Mouse (Mus musculus) kidney, adult 18-20 months (tissue): ENCODE results near the gene Morc2a.
"Not testable (repeated sequence)": the region's sequence is repeated elsewhere in the genome, so short reads cannot be mapped to it uniquely, and the experiment has no call there.

Experiments used
- DNase-seq: peaks from one replicate; pipeline ENCODE4 v3.0.0; 2021

Morc2a gene

DNA sequence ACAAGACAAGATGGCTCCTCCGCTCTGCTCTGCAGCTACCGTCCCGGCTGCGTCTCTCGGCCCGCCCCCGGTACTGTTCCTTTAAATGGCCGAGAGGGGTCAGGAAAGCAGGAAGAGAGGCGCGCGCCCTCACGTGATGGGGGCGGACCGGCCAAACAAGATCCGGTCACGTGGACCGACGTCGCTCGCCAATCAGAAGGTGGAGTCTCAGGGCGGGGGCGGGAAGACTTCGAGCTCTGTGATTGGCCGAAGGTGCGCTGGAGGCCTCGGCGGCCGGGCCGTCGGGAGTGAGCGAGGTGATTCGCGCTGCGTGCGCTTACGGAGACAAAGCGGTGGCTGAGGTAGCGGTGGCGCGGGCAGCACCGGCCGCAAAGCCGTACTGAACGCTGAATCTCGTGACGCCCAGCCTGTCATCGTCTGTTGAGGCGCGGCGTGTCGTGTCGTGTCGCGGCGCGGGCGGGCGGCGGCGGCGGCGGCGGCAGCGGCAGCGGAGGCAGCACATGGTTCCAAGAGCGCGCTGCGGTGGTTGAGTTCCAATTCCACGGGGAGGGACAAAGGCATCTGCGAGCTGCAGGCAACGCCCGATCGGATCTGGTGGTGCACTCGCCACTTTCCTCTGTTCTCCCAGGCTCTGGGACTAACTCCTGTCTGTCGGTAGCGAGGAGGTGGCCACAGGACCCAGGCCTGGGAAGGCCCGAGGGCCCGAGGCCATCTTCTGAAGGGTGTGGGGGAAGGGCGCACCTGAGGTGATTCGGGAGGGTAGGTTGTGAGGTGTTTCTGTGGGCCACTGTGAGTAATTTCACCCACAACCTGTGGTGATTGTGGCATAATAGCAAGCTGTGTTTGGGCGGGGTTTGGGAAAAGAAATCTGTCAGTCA lies at the start of gene Morc2a:
Gene Morc2a (plus strand): TSS at position 228 of the 878 bp plus-strand sequence.
- peak; percentile 97 for DNase-seq

DNA sequence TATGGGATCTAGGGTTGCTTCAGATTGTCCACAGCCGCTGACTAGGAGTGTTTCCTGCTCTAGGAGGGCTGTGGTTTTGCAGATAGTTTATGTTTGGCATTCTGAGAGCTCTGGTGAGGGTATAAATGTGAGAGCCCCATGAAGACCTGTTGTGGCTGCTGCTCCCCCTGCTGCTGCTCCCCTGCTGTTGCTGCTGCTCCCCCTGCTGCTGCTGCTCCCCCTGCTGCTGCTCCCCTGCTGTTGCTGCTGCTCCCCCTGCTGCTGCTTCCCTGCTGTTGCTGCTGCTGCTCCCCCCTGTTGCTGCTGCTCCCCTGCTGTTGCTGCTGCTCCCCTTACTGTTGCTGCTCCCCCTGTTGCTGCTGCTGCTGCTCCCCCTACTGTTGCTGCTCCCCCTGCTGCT lies 47.0 kb upstream of the Morc2a start:
- not testable (repeated sequence) for DNase-seq

DNA sequence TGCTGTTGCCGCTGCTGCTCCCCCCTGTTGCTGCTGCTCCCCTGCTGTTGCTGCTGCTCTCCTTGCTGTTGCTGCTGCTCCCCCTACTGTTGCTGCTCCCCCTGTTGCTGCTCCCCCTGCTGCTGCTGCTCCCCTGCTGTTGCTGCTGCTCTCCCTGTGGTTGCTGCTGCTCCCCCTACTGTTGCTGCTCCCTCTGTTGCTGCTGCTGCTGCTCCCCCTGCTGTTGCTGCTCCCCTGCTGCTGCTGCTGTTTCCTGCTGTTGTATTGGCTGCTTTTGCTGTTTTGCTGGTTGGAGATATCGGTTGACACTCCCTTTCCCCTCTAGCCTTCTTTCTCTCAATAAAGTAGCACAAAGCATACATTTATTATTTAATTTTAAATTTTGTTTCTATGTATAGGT lies 46.3 kb upstream of the Morc2a start:
- not testable (repeated sequence) for DNase-seq

DNA sequence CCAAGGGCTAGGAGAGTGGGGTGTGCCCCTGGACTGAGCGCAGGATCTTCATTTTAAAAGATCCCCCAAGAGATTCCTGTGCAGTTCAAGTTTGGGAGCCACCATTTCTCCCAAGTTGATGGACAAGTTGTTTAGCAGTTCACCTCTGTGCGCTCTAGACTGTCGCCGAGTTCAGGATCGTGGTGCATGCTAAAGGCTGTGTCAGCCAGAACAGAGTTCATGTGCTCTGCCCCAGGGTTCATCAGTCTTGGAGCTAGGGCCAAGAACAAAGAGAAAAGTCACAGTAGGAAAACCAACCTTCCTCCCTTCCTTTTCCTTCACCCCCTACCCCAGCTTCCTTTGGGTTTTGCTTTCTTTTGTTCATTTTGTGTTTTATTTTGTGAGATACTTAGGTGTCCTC lies 42.5 kb upstream of the Morc2a start:
- DNase-seq: peak; percentile 22

DNA sequence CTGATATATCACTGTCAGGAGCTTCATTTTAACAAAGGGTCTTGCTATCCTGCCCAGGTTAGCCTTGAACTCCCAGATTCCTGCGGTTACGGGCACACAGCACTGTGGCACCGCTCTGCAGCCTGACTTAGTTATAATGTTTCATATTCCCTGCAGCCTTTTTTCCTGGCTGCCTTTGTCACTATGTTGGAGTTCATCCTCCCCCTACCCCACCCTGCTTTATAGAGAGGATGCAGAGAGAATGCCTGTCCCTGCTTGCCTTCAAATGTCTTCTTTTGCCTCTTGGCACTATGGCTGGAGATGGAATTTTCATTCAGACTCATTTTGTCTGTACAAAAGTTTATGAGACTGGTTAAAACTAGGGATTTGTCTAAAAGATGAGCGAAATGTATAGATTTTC lies 33.4 kb upstream of the Morc2a start:
- no peak for DNase-seq

DNA sequence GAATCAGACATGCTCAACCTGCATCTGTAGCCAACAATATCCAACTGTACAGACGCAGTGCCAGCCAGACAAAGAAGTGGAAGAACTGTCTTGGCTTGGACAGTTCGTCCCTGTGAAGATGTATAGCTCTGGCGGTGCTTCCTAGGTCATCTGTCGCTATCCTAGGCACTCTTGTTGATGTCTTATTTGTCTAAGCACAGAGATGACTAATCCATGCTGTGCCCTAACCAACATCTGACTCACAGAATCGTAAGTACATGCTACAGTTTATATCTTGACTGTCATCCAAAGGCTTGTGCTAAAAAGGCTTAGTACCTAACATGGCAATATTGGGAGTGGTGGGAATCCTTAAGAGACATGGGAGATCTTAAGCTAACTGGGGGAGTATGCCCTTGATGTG lies 26.2 kb upstream of the Morc2a start:
- no peak for DNase-seq

DNA sequence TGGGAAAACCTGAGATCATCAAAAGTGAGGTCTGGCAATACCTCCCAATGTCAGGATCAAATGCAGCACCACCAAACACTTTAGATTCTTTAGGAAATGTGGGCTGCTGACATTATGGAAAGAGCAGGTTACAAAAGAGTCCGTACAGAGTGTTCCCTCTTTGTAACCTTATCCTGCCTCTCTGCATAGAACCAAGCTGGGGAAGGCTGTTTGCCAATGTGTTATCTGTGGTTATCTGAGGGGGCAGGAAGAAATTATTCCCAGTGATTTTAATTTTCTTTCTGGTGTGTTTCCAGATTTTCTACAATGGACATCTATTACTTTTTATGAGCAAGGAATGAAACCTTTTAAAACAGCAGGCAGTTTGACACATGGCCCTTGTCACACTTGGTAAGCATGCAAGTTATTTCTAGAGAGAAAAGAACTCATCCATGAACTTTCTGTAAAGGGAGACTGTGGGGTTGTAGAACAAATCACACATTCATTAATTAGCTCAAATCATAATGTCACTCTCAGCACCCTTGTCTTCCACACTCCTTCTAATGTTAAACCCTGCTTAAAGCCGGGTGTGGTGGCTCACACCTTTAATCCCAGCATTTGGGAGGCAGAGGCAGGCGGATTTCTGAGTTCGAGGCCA lies 24.5 kb upstream of the Morc2a start:
- no peak for DNase-seq

DNA sequence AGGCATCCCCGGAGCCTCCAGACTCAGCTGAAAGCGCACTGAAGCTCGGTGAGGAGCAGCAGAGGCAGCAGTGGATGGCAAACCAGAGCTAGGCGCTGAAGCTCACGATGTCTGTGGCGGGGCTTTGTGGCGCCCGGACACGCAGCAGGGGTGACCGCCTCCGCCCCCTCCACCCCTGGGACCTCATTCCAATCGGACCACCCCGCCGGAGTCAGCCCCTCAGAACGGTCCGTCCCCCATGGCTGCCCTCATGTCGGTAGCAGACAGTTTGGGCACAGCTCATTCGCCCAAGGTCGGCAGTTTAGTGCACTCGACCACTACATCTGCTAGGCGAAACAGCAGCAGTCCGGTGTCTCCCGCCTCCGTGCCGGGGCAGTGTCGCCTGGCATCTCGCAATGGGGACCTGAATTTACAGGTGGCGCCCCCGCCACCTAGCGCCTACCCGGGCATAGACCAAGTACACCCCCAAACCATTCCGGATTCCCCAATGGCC lies 19.9 kb upstream of the Morc2a start:
- DNase-seq: peak; percentile 27

DNA sequence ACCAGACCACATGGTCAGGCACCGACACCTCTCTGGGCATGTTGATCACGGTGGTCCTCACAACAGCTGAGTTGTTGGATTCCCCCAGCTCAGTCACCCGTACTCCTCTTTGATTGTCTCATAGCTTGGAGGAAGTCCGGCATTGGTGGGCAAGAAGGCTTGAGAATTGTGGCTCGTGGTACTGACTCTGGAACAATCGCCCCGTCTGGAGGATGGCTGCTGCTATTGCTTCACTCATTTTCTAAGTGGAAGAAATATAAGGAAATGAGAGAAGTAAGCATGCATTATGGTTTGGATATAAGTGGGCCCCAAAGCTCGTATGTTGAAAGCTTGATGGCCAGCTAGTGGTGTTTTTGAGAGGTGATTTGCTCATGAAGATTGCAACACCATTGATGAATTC lies 15.7 kb upstream of the Morc2a start:
- DNase-seq: peak; percentile 39

DNA sequence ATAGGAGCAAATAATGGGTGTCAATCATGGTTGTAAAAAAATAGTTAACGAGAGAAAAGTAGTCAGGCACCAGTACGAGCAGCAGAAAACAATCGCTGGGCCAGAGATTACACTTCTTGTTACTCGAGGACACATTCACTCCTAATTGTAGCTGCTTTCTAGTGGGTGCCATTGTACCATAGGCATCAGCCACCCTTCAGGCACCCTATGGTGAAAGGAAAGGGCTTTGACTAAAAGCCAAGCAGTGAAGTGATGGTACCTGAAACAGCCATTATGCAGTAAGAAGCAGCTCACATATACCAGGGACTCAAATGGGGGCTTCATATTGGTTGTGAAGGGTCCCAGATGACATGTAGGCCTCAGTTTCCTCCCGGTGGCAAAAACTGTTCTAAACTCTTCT lies 1.3 kb upstream of the Morc2a start:
- DNase-seq: no peak

DNA sequence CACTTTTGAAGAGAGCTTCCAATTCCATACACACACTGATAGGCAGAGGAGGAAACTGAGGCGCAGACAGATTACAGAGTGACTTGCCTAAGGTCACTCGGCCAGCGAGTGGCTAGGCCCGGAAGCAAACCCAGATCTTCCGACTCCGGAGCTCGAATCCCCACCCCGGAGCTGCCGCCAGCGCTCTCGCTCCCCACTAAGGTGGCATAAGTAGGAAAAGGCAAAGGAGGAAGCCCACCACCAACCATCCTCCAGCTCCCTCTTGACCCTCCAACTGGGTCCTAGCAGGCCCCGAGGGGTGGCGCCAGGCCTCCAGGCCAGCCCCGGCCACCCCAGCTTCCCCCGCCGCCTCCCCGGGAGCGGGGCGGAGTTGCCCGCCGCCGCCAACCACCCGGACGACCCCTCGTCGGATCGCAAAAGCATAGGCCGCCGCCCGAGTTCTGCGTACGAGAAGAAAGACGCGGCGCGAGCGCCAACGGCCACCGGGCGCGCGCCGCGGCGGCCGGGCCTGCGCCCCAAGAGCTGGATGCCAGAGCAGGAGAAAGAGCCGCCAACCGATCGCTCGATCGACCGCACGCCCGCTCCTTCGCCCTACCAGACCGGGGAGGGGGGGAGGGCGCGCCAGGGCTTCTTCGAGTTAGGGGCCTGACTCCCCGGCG lies 557 bp upstream of the Morc2a start:
- peak; percentile 61 for DNase-seq

DNA sequence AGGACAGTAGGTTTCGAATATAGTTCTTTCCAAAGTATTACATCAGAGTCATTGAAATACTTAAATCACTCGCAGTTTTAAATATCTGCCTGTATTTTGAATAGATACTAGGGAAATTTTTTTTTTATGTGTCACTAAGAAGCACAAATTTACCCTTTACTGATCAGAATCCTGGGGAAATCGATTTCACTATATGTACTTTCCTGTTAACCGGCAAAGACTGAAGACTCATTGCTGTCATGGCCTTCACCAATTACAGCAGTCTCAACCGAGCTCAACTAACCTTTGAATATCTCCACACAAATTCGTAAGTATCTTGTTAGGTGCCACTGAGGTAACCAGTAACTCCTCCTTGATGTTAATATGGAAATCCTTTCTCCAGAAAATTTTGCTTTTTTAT lies 1.1 kb downstream of the Morc2a start:
- no peak for DNase-seq

DNA sequence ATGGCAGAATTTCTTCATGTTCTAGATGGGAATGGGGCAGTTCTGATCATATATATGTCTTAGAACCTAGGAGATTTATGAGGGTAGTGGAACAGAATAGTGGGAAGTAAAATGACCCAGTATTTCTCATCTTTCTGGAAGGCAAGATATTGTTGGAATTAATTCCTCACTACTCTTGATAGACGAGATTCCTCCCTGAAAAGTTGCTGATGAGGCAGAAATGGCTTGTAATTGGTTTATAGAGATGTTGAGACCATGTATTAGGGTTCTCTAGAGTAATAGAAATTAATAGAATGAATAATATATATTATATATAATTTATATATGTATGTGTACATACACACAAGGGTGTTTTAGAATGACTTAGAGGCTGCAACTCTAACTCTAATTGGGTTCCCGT lies 13.0 kb downstream of the Morc2a start:
- no peak for DNase-seq

DNA sequence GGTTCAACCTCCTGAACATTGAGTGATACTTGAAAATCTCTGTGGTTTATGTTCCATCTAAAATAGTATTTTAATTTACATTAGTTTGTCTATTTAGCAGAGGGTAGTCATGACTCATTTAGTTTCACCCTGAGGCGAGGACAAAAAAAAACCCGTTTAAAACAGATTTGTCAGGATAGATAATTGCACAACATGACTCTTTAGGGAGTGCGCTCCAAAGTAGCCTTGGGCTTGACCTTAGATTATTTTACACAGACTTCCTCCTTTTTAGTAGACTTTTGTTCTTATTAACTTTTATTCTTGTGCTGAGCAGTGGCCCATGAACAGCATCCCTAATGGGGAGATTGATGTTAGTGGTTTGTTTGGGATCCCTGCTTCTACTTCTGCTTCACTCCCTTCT lies 18.5 kb downstream of the Morc2a start:
- no peak for DNase-seq

DNA sequence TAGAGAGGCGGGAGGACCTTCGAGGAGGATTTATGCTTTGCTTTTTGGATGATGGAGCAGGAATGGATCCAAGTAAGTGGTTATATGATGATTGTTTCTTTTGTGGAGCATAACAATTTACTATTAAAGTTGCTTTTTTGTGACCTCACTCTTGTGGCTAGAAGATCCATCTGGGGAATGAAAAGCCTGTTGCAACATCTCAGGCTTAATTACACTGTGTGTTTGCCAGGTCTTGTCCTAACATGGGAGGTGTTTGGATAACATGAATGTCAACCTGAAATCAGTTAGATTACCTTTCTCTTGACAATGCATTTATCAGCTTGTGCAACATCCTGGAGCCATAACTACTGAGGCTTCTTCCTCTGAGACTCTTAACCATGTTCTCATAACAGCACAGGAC lies 19.8 kb downstream of the Morc2a start:
- no peak for DNase-seq

DNA sequence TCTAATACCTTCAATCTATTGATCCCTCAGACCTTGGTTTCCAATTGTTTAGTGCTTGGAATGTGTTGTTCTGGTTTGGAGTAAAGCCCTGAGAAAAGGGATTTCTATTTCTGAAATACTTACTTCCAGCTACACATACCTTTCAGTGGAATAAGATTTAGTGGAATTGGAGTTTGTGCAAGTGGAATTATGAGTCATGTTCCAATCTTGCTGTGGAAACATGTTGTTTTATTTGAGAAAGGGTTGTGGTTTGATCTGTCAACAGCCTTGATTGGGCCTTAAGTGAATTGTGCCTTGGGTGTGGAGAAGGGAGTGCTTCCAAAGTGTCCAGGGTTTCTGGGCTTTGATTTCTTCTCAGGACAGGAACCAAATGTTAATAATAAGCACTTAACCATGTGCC lies 20.9 kb downstream of the Morc2a start:
- no peak for DNase-seq

DNA sequence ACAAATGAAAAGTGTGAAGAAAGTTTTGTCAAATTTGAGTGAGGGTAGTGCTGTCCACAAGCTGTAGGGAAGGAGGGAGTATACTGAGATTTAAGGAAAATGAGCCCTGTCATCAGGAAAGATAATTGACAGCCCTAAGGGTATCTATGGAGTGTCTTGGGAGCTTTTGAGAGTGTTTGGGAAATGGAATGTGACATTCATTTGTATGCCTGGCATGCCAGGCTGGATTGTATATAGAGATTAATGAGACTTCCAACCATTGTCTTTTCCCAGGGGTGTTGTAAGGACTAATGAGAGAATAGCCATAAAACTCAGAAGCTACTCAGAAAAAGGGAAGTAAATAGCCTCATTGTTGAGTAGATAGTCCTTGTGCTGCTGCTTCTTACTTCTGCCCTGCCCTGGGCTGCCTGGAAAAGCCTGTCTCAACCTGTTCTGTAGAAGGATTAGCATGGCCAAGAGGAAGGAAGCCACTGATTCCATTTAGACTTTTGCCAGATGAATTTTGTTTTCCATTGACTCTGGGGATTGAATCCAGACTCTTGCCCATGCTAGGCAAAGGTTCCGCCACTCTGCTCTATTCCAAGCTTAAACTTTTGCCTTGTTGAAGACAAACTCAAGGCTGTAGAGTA lies 22.1 kb downstream of the Morc2a start:
- DNase-seq: no peak

DNA sequence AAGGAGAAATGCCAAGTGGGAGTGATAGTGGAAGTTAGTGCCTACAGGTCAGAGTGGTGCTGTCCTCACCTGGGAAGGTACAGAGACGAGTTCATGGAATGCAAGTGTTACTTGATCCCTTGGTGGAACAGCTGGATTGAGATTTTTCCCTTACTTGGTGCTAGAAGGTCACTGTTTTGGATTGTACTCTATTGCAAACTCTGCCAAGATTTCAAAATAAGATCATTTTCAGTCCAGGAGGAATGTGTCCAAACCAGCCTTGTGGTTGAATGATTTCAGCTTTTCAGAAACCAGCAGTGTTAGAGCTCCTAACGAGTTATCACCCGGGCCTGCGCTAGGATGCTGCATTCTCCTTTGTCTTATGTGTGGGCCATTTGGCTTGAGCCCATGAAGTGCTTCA lies 25.6 kb downstream of the Morc2a start:
- no peak for DNase-seq

DNA sequence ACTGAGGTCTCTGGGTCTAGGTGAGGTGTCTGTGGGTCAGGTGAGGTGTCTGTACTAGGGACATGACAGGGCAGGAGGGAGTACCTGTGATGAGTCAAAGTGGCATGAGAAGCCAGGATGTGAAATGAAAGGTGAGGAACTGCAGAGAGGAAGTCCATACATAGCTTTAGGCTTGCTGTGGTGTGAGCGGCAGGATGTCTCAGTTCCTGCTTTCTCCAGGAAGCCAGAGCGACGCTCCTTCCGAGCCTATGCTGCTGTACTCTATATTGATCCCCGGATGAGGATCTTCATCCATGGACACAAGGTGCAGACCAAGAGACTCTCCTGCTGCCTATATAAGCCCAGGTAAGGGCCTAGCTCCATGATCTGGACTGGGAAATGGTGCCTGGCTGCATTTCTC lies 27.4 kb downstream of the Morc2a start:
- no peak for DNase-seq

DNA sequence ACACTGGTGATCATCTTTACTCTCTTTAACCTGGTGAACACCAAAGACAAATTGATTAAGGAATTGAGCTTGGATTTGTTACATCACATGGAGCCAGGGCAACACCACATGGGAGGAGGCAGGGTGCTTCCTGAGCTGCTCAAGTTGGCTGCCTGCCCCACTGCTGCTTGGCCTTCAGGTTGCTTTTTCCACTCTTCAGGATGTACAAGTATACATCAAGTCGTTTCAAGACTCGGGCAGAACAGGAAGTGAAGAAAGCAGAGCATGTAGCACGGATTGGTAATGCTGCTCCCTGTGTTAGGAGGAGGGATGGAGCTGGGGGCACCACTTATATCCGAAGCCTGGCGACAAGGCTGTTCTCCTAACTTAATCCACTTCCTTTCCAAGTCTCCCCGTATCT lies 28.2 kb downstream of the Morc2a start:
- no peak for DNase-seq

DNA sequence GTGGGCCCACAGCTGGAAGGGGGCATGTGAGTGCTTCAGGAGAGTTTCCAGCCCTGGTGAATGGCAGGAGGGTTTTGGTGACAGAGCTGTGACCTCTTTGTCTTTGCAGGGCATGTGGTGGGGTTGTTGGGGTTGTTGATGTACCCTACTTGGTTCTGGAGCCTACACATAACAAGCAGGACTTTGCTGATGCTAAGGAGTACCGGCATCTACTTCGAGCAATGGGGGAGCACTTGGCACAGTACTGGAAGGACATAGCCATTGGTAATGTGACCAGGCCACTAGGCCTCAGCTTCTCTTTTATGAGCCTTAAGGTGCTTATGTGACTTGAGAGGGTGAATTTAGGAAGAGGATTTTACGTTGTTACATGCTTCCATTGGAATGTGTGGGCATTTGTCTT lies 30.8 kb downstream of the Morc2a start:
- DNase-seq: no peak

DNA sequence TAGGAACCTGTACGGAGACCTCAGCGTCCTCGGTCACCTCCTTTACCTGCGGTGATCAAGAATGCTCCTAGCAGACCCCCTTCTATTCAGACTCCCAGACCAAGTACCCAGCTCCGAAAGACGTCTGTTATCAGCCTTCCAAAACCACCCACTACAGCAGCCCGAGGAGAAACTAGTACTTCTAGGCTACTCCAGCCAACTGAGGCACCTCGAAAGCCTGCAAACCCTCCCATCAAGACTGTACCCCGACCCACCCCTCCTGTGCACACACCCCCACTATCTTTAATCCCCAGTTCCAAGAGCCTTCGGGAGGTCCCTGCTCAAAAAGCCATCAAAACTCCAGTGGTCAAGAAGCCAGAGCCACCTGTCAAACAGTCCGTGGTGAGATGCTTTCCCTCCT lies 34.7 kb downstream of the Morc2a start:
- no peak for DNase-seq

DNA sequence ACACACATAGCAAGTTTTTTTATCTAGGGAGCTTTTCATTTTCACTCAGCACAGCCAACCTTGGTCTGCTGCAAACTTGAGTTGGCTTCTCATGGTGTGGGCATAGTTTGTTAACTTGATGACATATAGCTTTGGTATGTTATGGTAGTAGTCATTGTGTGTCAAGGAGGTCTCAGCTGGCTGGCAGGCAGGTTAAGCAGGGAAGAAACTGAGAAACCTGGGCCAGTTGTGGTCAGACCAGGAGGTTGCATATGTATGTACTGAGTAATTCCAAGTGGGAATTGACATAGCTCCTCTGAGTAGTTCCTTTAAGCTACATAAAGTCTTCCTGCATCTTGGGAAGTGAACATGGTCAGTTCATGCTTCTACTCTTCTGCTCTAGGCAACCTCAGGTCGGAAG lies 35.2 kb downstream of the Morc2a start:
- DNase-seq: no peak
